Mouse (Mus musculus) heart, postnatal 10 days (tissue): ENCODE results near the gene Ippk. TPM values are rescaled to one million over a fixed set of nuclear protein-coding genes. Genes with fewer than 3 reads are reported as not detected.

Experiments used
- DNase-seq, 2 experiments: peaks; one replicate each; pipeline ENCODE4 v3.0.0; 2021
- intact Hi-C: fragments of 180-260 bp; cut with DNase I; formaldehyde crosslinking; loops from one replicate; pipeline ENCODE4 v1.15.1; 2025
- total RNA-seq, 2 experiments: library from RNA; stranded (reverse); gene quantifications; 2 replicates each; pipeline ENCODE4 v1.2.3; 2021

The Ippk gene
- total RNA-seq = 1 to 10 TPM; 8.3 to 9.1 TPM

- peak; percentile 99 for DNase-seq
- intact Hi-C loops = loop anchor here (2.0 kb wide), 1 partner anchor 82 kb away; no protein-coding TSS in a partner anchor
Observed at GRCm38 (mm10) chr13:49420754-49421605, at the start of gene Ippk. Gene Ippk, plus strand, starts transcription at chr13:49421249.

GRCm38 (mm10) chr13:49371428-49371899 is 49.6 kb upstream of the Ippk start:
- intact Hi-C loops = no loop called here
- DNase-seq = peak; percentile 86 to 90

DNA sequence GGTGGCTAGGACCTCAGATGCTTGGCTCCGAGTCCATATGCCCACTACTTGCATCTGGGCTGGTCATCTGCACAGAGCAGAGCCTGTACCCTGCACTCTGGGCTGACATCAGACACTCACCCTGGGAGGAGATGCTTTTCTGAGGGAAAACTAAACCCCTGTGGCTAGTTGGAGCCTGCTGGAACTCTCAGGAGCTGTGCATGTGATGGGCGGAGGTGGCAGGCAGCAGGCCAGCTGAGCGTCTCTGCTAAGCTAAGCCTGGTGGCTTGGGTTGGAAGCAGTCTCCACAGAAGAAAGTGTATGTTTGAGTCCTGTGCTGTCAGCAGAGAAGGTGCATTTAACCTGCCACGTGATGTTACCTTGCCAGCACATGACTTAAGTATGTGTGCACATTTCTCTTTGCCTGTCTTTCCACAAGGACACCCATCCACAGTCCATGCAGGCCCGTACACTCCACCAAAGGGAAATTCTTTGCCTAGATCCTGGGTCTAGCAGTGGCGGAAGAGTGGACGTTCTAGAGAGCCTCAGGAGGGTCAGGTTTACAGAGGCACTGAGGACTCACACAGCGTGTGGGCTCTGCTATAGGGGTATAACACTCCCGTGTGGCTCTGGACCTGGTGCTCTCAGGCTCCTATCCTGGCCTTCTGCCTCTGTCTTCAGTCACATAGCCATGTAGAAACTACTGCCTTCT is 48.5 kb upstream of the Ippk start:
- DNase-seq = peak; percentile 63 to 71
- intact Hi-C loops = no loop called here

GRCm38 (mm10) chr13:49374304-49374703 is 46.7 kb upstream of the Ippk start:
- intact Hi-C loops = no loop called here
- DNase-seq = no peak

DNA sequence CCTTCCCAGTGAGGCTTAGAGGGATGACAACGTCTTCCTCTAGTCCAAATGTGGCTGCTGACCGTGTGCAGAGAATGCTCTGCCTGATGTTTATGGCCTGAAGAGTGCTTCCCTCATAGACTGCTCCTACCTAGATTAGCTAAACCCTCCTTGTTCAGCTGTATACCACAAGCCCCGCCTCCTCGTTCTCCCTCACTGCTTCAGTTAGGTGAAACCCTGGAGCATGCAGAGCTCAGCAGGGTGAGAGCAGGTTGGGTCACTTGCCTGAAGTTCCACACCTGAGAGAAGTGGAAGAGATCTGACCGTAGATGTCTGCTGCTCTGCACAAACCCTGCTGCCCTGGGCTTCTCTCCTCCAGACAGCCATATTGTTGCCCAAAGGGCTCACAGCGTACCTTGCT is 46.3 kb upstream of the Ippk start:
- intact Hi-C loops = no loop called here
- no peak for DNase-seq

DNA sequence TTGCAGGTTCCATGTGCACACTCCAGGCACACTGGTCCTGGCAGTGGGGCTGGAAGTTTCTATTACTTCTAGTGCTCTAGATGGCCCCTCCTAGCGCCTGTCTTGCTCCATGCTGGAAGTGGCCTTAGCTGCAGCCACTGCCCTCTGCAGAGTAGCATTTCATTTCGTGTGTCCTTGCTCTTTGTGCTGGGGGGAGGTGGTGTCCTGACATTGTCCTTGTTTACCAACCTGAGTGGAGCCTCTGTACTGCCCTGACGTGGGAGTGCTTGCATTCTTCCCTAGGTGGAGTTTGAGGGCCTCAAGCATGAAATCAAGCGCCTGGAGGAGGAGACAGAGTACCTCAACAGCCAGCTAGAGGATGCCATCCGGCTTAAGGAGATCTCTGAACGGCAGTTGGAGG is 43.4 kb upstream of the Ippk start:
- DNase-seq = no peak
- intact Hi-C loops = no loop called here

- intact Hi-C loops = no loop called here
- no peak for DNase-seq
Observed at GRCm38 (mm10) chr13:49379301-49379700, 41.7 kb upstream of the Ippk start.

DNA sequence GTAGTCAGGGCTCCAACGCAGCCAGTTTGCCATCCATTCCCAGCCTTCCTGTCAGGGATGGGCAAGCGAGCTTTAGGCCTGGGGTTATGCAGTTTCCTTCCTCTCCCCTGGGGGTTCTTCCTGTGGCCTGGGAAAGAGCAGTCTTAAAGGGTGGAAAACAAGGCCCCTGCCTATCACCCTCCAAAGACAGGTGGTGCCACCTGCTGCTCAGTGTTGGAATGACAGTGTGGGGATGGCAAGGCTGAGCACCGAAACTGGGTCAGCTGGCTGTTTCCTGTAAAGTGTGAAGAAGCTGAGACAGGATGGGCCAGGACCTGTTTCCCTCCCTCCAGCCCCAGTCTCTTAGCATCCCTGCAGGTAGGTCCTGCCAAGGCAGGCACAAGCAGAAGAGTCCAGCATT is 39.8 kb upstream of the Ippk start:
- intact Hi-C loops = loop anchor here (1.0 to 10.0 kb wide), 4 partner anchors 42 to 266 kb away; partner anchors contain the start of gene Card19
- peak; percentile 92 to 96 for DNase-seq

DNA sequence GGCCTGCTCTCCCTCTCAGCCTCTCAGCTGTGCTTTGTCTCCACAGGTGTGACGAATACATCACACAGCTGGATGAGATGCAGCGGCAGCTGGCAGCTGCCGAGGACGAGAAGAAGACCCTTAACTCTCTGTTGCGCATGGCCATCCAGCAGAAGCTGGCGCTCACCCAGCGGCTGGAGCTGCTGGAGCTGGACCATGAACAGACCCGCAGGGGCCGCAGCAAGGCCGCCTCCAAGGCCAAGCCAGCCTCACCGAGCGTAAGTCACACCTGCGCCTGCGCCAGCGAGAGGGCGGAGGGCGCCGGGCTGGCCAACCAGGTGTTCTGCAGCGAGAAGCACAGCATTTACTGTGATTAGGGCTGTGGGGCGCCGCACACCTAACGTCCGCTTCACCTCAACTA is 38.1 kb upstream of the Ippk start:
- DNase-seq = no peak
- intact Hi-C loops = loop anchor here (5.0 to 10.0 kb wide), 2 partner anchors 168 to 264 kb away; partner anchors contain the start of gene Card19

DNA sequence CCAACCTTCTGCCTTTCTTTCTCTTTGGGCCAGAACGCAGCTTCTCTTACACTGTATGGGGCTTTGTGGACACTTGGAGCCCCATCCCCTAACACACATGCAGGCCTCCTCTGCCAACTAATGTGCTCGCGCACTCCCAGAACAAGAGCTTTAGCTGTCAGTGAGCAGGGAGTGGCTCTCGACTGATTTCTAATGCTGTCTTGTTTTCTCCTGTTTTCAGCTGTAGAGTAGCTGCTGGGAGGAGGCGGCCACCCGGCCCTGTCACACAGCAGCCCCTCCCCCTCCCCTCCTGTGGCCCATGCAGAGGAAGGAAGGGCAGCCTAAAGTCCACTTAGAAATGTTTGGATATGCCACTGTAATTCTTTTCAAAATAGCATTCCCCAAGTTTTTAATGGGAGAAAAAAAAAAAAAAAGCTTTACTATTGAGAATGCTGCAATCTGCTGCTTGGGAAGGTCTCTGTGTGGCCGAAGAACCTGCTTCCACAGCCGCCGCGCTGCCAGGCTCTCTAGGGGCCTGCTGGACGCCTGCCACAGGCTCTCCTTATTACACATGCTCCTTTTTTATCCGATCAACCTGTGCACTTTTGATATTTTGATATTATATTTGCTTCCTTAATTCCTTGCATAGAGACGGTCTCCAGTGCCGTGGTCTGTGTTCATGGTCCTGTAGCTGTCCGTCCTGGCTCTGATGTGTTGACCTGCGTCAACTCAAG is 36.1 kb upstream of the Ippk start:
- intact Hi-C loops = loop anchor here (5.0 to 10.0 kb wide), 2 partner anchors 170 to 262 kb away; partner anchors contain the start of gene Card19
- DNase-seq = no peak

DNA sequence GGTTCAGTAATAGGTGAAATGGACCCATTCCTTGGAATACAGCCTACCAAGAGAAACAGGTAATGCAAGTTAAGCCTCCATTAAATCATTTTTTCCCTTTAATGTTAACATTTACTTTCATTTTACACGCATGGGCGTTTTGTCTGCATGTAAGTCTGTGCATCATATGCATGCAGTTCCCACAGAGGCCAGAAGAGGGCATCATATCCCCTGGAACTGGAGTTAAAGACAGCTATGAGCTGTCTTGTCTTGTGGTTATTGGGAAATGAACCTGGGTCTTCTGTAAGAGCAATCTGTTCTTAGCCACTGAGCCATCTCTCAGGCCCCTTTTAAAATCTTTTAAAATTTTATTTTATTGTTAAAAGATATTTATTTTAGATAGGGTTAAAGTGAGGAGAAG is 29.7 kb upstream of the Ippk start:
- intact Hi-C loops = loop anchor here (5.0 kb wide), 1 partner anchor 154 kb away; no protein-coding TSS in a partner anchor
- DNase-seq = no peak

DNA sequence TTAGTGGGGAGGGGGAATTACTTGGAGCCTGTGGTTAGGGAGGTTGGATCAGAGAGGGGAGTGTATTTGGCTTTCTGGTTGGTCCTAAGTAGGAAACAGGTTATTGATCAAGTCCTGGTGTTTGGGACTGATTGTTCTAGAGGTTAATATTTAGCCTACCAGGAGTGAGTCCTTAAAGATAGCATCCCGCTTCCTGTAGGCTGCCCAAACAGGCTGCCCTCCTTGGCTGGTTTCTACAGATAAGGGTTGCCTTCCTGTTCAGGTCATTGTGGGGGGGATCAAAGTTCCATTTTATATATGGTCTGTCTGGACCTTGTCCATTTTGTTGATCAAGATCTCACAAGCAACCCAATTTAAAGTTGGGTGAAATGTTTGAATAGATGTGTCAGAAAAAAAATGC is 27.5 kb upstream of the Ippk start:
- no peak for DNase-seq
- intact Hi-C loops = loop anchor here (5.0 kb wide), 1 partner anchor 156 kb away; no protein-coding TSS in a partner anchor

DNA sequence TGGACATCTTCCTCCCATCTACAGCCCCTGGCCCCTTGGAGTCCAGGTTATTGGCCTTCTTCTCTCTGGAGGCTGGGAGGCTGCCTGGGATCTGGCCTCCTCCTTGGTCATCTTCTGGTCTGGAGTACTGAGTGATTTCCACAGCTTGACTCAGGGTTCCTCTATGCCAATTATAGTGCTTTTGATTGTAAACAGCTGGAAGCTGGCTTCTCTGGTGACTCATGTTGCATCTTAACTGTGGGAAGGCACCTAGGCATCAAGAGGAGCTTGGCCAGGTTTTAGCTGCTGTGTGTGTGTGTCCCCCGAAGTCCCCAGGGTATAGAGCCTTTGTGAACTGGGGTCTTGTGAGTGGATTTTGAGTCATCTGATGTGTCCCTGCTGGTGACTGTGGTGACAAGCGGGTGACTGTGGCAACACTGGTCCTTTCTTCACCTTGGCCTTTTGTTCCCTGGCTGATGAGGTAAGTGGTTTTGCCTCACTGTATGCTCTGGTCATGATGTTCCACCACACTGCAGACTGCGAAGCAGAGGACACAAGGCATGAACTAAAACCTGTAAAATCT is 26.1 kb upstream of the Ippk start:
- intact Hi-C loops = loop anchor here (5.0 kb wide), 1 partner anchor 158 kb away; no protein-coding TSS in a partner anchor
- DNase-seq = no peak

GRCm38 (mm10) chr13:49396798-49397197 is 24.3 kb upstream of the Ippk start:
- DNase-seq = no peak
- intact Hi-C loops = no loop called here

- intact Hi-C loops = no loop called here
- no peak for DNase-seq
Observed at GRCm38 (mm10) chr13:49398191-49398590, 22.9 kb upstream of the Ippk start.

DNA sequence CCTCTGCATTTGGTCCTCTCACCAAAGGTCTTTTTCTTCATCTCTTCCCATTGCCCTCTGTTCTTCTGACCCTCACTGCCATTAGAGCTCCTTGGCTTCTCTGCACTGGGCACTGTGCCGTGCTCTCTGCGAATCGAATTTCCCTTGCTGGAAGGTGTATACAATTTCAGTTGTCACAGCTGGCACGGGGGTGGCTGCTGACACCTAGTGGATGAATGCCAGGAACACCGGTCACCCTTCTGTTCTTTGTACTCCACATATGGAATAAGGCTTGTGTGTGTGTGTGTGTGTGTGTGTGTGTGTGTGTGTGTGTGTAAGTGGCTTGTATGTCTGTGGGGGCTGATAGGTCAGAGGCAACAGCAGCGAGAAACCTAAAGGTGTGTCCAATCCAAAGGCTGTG is 20.9 kb upstream of the Ippk start:
- intact Hi-C loops = no loop called here
- peak; percentile 60 to 72 for DNase-seq

GRCm38 (mm10) chr13:49402628-49403027 is 18.4 kb upstream of the Ippk start:
- DNase-seq = no peak
- intact Hi-C loops = no loop called here

- no peak for DNase-seq
- intact Hi-C loops = no loop called here
Observed at GRCm38 (mm10) chr13:49407795-49408194, 13.3 kb upstream of the Ippk start.

DNA sequence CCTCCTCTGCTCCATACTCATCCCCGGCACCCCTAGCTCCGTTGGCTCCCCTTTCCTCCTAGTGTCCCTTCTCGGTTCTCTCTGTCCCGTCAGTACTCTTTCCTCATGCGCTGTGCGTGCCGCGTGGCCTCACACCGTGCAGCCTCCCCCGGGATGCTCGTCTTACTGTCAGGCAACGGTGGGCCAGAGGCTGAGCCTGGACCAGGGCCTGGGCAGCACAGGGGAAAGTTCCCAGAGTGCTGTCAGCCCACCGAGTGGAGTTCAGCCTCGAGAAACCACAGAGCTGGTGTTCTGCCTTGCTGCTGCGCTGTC is 513 bp downstream of the Ippk start:
- DNase-seq = peak in 1 of 2 experiments; percentile 57

GRCm38 (mm10) chr13:49421959-49422358 is 910 bp downstream of the Ippk start:
- no peak for DNase-seq
- intact Hi-C loops = loop anchor here (2.0 kb wide), 1 partner anchor 83 kb away; no protein-coding TSS in a partner anchor

More for the DNA sequence above, 513 bp downstream of the Ippk start:
- intact Hi-C loops = loop anchor here (2.0 kb wide), 1 partner anchor 83 kb away; no protein-coding TSS in a partner anchor
